Mouse (Mus musculus) layer of hippocampus, adult 18-20 months (tissue): ENCODE measurements around the gene Hnrnpr. TPM values are rescaled to one million over a fixed set of nuclear protein-coding genes. Genes with fewer than 3 reads are reported as not detected.

ENCODE experiments used
- DNase-seq, 2 experiments: peaks; one replicate each; pipeline ENCODE4 v3.0.0; 2022; ENCODE audit warnings: low spot score in 2 of 2
- total RNA-seq, 2 experiments: library from RNA; stranded (reverse); gene quantifications; 2 replicates each; pipeline ENCODE4 v1.2.3; 2021

Hnrnpr gene
- total RNA-seq, 2 experiments from 2014 or later = 82.8 to 88.6 TPM

GRCm38 (mm10) chr4:136383839-136384238 is 73.1 kb downstream of the Hnrnpr start:
- no peak for DNase-seq

- DNase-seq = no peak
Measured at GRCm38 (mm10) chr4:136387261-136387660, 76.5 kb downstream of the Hnrnpr start.

GRCm38 (mm10) chr4:136401806-136402205 is 91.1 kb downstream of the Hnrnpr start:
- no peak for DNase-seq

- DNase-seq = no peak
Measured at GRCm38 (mm10) chr4:136407831-136408230, 97.1 kb downstream of the Hnrnpr start.

Other genes with a start within 250 kb of the Hnrnpr start
- 10 to 100 TPM; 30.0 to 35.1 TPM for gene Id3, start 167.4 kb upstream of the Hnrnpr start, total RNA-seq
- gene E2f2, start 138.5 kb upstream of the Hnrnpr start, total RNA-seq = under 1 TPM; 0.36 to 0.84 TPM
- gene Asap3, start 104.6 kb upstream of the Hnrnpr start, total RNA-seq = 1 to 10 TPM; 2.2 to 2.6 TPM
- under 1 TPM in 1 of 2 experiments, not detected in 1; 0.50 TPM for gene Tcea3, start 63.2 kb upstream of the Hnrnpr start, total RNA-seq
- 10 to 100 TPM; 34.2 to 34.6 TPM for gene Zfp46, start 26.3 kb upstream of the Hnrnpr start, total RNA-seq
- gene Htr1d, start 112.6 kb downstream of the Hnrnpr start, total RNA-seq = 1 to 10 TPM in 1 of 2 experiments, under 1 TPM in 1; 0.56 to 1.2 TPM
- gene 6030445D17Rik, start 151.3 kb downstream of the Hnrnpr start, total RNA-seq = under 1 TPM; 0.51 to 0.77 TPM
- gene Luzp1, start 158.8 kb downstream of the Hnrnpr start, total RNA-seq = 10 to 100 TPM; 86.4 to 87.2 TPM